Mouse (Mus musculus): ENCODE measurements around the gene Znrf1. TPM values are rescaled to one million over a fixed set of nuclear protein-coding genes. Genes with fewer than 3 reads are reported as not detected.

The Znrf1 gene
- 11.2 TPM for polyA plus RNA-seq (2014; fragmentation: Illumina TruSeq; extraction: RNeasy Lipid Tissue Mini Kit (QIAGEN cat#74804); ENCODE audit: low read depth, low replicate concordance)

DNA sequence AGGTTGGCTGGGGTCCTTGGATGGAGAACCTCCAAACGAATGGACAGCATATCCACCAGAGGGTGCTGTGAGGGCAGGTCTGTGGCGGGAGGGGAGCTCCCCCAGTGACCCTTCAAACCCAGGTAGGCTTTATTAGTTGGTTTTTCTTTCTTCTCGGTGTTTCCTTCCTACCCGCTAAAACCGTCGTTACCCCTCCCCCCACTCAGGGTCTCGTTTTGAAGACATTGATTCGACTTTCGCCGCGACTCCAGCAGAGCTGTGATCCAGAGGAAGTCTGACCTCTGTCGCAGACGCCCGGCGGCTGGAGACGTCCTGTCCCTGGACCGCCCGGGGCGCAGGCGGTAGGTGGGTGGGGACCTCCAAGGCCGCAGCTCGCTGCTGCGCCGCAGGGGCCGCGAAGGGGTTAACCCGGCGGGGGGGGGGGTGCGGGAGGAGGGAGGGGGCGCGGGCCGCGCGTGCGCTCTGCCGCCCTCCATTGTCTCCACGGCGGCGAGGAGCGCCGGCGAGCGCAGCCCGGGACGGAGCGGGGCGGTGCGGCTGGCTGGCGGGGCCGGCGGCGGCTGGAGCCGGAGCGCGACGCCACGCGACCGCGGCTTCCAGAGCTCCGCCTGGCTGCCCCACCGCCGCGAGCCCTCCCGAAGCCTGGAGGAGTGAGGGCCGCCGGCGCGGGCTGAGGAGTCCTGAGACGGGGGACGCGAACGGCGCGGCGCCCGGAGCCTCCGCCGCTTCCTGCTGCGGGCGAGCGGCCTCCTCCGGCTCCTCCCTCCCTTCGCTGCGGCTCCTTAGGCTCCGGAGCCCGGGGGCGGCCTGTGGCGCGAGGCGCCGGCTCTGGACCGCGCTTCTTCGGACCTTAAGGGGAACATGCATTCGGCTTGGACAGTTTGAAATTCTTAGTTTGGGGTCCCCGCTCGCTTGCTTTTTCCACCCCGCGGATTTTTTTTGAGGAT lies at the start of gene Znrf1:
TSS of gene Znrf1 (plus strand) at position 67 of the 947 bp plus-strand sequence.

DNA sequence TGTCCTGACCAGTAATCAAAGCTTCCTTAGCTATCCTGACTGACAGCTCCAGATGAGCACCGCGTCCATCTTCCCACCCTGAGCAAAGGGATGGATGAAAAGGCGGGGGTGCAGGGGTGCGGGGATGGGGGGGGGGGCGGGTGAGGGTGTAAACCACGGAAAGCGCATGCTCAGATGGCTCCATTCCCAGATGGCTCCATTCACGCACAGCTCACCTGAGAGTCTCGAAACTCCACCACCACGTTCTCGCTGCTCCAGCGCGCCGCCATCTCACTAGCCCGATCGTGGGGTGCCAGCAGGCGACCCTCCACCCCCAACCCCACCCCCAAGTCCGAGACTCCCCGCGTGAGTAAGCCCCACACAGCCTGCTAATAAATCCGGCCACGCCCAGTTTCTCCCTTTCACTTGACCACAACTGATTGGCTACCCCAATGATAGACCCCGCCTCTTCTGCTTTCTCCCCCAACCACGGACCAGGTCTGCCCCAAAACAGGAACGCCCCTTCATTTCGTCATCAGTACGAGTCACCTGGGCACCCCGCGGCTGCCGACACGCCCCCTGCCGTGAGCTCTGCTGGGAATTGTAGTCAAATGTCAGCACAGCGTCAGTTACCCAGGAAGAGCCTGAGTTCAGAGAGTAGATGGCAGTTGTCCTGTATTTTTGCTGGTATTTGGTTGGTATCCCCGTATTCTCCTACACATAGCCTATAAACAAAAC lies 14.0 kb upstream of the Znrf1 start, which contains the start of gene Wdr59:
TSS of gene Wdr59 (minus strand) at position 380 of the 717 bp plus-strand sequence.

DNA sequence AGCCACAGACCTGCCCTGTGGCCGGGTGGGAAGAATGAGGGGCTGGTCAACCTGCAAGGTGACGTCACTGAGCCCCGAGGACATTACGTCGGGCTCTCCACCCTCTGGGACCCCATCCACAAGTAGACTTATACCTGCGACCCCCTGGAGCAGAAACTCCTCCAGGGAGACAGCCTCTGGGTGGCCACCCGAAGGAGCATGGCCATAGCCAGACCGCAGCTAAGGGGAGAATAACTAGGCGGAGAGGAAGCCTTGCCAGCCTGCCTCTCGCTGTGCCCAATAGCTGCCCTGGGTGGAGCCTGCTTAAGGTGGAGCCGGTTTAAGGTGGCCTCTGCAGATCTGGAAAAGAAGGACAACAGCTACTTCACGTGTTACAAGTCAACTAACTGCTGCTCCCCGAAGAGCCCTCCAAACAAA lies 94.2 kb downstream of the Znrf1 start, which contains the start of gene Ldhd:
TSS of gene Ldhd (minus strand) at position 270 of the 417 bp plus-strand sequence.

DNA sequence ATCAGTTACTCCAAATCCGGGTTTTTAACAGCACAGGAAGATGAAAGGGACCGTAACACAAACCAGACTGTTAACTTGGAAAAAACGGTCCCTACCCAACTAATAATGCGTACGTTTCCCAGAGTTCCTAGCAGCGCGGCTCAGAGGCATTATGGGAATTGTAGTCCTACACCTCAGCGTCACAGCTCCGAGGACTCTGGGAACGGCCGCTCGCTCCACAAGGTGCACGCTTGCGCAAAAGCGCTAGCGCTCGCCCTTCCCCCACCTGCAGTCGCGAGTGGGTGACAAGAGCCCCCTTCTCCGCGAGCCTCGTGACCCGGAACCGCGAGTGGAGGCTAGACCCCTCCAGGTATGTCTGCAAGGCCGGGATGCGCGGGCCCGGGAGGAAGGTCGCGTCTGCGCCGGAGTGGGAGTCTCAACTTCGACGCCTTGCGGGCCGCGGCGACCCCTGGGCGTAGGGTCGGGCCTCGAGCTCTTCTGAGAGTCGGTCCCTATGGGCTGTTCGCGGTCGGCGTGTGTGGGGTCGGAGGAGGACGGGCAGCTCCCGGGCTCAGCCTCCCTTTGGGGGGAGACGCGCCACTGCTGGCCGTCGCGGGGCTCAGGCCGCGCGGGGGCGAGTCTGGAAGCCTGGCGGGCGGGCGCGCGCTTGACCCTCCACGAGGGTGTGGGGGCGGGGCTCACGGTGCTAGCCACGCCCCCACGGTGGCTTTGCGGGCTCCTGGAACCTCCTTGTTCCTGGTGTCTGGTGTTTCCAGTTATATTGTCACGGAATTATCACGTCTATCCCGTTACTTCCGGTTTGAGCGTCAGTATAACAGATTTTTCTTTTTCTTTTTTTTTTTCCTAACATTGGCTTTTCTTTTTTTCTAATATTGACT lies 107.6 kb downstream of the Znrf1 start, which contains the start of gene Zfp1:
TSS of gene Zfp1 (plus strand) at position 138 of the 878 bp plus-strand sequence.

Other genes with a start within 250 kb of the Znrf1 start
- 53.9 TPM for gene Rfwd3, start 235.9 kb upstream of the Znrf1 start, polyA plus RNA-seq (2014; fragmentation: Illumina TruSeq; extraction: RNeasy Lipid Tissue Mini Kit (QIAGEN cat#74804); ENCODE audit: low read depth, low replicate concordance)
- gene Mlkl, start 197.9 kb upstream of the Znrf1 start, polyA plus RNA-seq (2014; fragmentation: Illumina TruSeq; extraction: RNeasy Lipid Tissue Mini Kit (QIAGEN cat#74804); ENCODE audit: low read depth, low replicate concordance), result 26.3 TPM
- 51.6 TPM for gene Fa2h, start 142.3 kb upstream of the Znrf1 start, polyA plus RNA-seq (2014; fragmentation: Illumina TruSeq; extraction: RNeasy Lipid Tissue Mini Kit (QIAGEN cat#74804); ENCODE audit: low read depth, low replicate concordance)
- gene Wdr59, start 14.0 kb upstream of the Znrf1 start, polyA plus RNA-seq (2014; fragmentation: Illumina TruSeq; extraction: RNeasy Lipid Tissue Mini Kit (QIAGEN cat#74804); ENCODE audit: low read depth, low replicate concordance), result 9.0 TPM
- 0.82 TPM for gene Ldhd, start 94.3 kb downstream of the Znrf1 start, polyA plus RNA-seq (2014; fragmentation: Illumina TruSeq; extraction: RNeasy Lipid Tissue Mini Kit (QIAGEN cat#74804); ENCODE audit: low read depth, low replicate concordance)
- gene Zfp1, start 107.3 kb downstream of the Znrf1 start, polyA plus RNA-seq (2014; fragmentation: Illumina TruSeq; extraction: RNeasy Lipid Tissue Mini Kit (QIAGEN cat#74804); ENCODE audit: low read depth, low replicate concordance), result 6.8 TPM
- gene Ctrb1, start 154.9 kb downstream of the Znrf1 start, polyA plus RNA-seq (2014; fragmentation: Illumina TruSeq; extraction: RNeasy Lipid Tissue Mini Kit (QIAGEN cat#74804); ENCODE audit: low read depth, low replicate concordance), result 0.91 TPM
- gene Bcar1, start 207.7 kb downstream of the Znrf1 start, polyA plus RNA-seq (2014; fragmentation: Illumina TruSeq; extraction: RNeasy Lipid Tissue Mini Kit (QIAGEN cat#74804); ENCODE audit: low read depth, low replicate concordance), result 0.85 TPM